Mouse (Mus musculus) lung, adult 2 months (tissue): Measurements from ENCODE around the gene Zc3h6.

Experiments
- CTCF ChIP-seq: fragments of 200-500 bp; IDR thresholded peaks from 2 replicates; pipeline ENCODE4 v1.5.1; 2011; ENCODE audit warnings: mild to moderate bottlenecking, low read length, control low read depth; ENCODE audit not compliant: insufficient read depth
- POLR2A ChIP-seq: fragments of 200-500 bp; IDR thresholded peaks from 2 replicates; pipeline ENCODE4 v1.6.1; 2011; ENCODE audit warnings: low read depth, mild to moderate bottlenecking, control low read depth, low read length, borderline replicate concordance; ENCODE audit errors: extremely low read depth

DNA sequence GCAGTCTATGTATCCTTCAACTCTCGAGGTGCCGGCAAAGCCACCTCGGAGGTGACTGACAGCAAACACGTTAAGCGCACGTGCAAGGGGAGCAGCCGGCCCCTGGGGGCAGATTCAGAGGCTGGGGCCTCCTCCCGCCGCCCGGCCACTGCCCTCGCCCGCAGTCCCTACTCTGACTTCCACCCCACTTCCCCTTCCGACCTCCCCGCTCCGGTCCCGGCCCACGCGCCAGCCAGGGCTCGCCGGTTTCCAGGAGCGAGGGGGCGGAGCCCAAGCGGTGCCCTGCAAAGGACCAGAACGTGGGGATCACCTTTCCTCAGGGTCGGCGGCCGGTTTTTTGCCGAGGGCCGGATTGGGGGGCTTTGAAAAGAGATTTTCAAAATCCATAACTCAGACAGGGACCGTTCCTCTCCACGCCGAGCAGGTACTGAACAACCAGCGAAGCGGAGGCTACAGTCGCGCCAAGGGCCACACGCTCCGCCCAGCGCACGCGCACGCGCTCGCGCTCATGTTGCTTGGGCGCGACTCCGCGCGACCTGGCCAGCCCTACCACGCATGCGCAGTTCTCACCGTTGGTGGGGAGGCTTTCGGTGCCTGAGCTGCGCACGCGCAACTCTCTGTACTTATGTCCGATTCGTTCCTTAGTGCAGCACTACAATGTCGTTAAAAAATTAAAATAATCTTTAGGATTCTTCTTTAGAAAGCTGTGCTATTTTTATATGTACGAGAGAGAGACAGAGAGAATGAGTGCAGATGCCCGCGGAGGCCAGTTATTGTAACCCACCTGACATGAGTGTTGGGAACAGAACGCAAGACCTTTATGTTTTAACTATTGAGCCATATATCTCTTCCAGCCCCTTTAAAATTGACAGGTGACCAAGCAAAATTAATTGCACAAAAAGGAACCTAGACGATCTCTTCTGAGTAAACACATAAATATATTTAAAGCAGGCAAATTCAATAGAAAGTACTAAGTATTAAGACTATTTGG is 23.4 kb upstream of the Zc3h6 start, which contains the start of gene Zc3h8:
- TF ChIP-seq CTCF (no peak), POLR2A (peak; percentile 86; the same call in 1 of the 2 replicates)
